Mouse (Mus musculus): ENCODE results near the gene Tmem189. TPM values are rescaled to one million over a fixed set of nuclear protein-coding genes. Genes with fewer than 3 reads are reported as not detected.
"Not testable (repeated sequence)": the region's sequence is repeated elsewhere in the genome, so short reads cannot be mapped to it uniquely, and the experiment has no call there.

Tmem189 gene
- polyA plus RNA-seq, 1 experiment = 71.5 TPM

GRCm38 (mm10) chr2:167628872-167629271 lies 60.8 kb downstream of the Tmem189 start:
- DNase-seq (ENCODE audit: extremely low spot score in 1 of 2, low spot score in 1 of 2) = no peak

- DNase-seq (ENCODE audit: extremely low spot score in 1 of 2, low spot score in 1 of 2) = no peak
These were observed 62.6 kb downstream of the Tmem189 start for GRCm38 (mm10) chr2:167627019-167627418.

- DNase-seq (ENCODE audit: extremely low spot score in 1 of 2, low spot score in 1 of 2) = no peak
These were observed 64.0 kb downstream of the Tmem189 start for GRCm38 (mm10) chr2:167625670-167626069.

- DNase-seq (ENCODE audit: extremely low spot score in 1 of 2, low spot score in 1 of 2) = no peak
These were observed 65.1 kb downstream of the Tmem189 start for GRCm38 (mm10) chr2:167624368-167625075.

GRCm38 (mm10) chr2:167622965-167623364 lies 66.7 kb downstream of the Tmem189 start:
- DNase-seq (ENCODE audit: extremely low spot score in 1 of 2, low spot score in 1 of 2) = no peak

GRCm38 (mm10) chr2:167622352-167622751 lies 67.3 kb downstream of the Tmem189 start:
- DNase-seq (ENCODE audit: extremely low spot score in 1 of 2, low spot score in 1 of 2) = no peak

GRCm38 (mm10) chr2:167621255-167622087 lies 68.2 kb downstream of the Tmem189 start:
- DNase-seq (ENCODE audit: extremely low spot score in 1 of 2, low spot score in 1 of 2) = no peak

- DNase-seq (ENCODE audit: extremely low spot score in 1 of 2, low spot score in 1 of 2) = no peak
These were observed 72.2 kb downstream of the Tmem189 start for GRCm38 (mm10) chr2:167617472-167617871.

GRCm38 (mm10) chr2:167617034-167617433 lies 72.6 kb downstream of the Tmem189 start:
- no peak for DNase-seq (ENCODE audit: extremely low spot score in 1 of 2, low spot score in 1 of 2)

GRCm38 (mm10) chr2:167613335-167613734 lies 76.3 kb downstream of the Tmem189 start:
- not testable (repeated sequence) for DNase-seq (ENCODE audit: extremely low spot score in 1 of 2, low spot score in 1 of 2)

GRCm38 (mm10) chr2:167612122-167612521 lies 77.5 kb downstream of the Tmem189 start:
- no peak for DNase-seq (ENCODE audit: extremely low spot score in 1 of 2, low spot score in 1 of 2)

- no peak for DNase-seq (ENCODE audit: extremely low spot score in 1 of 2, low spot score in 1 of 2)
These were observed 78.3 kb downstream of the Tmem189 start for GRCm38 (mm10) chr2:167611287-167611686.

GRCm38 (mm10) chr2:167606745-167607123 lies 82.9 kb downstream of the Tmem189 start:
- DNase-seq (ENCODE audit: extremely low spot score in 1 of 2, low spot score in 1 of 2) = no peak

- no peak for DNase-seq (ENCODE audit: extremely low spot score in 1 of 2, low spot score in 1 of 2)
These were observed 83.5 kb downstream of the Tmem189 start for GRCm38 (mm10) chr2:167605817-167606744.

GRCm38 (mm10) chr2:167605178-167605794 lies 84.3 kb downstream of the Tmem189 start:
- DNase-seq (ENCODE audit: extremely low spot score in 1 of 2, low spot score in 1 of 2) = peak; percentile 55 to 93

GRCm38 (mm10) chr2:167602978-167603377 lies 86.6 kb downstream of the Tmem189 start:
- no peak for DNase-seq (ENCODE audit: extremely low spot score in 1 of 2, low spot score in 1 of 2)

- no peak for DNase-seq (ENCODE audit: extremely low spot score in 1 of 2, low spot score in 1 of 2)
These were observed 87.3 kb downstream of the Tmem189 start for GRCm38 (mm10) chr2:167602364-167602763.

GRCm38 (mm10) chr2:167600481-167600995 lies 89.1 kb downstream of the Tmem189 start:
- DNase-seq (ENCODE audit: extremely low spot score in 1 of 2, low spot score in 1 of 2) = no peak

- DNase-seq (ENCODE audit: extremely low spot score in 1 of 2, low spot score in 1 of 2) = no peak
These were observed 89.7 kb downstream of the Tmem189 start for GRCm38 (mm10) chr2:167599917-167600316.

GRCm38 (mm10) chr2:167599195-167599594 lies 90.4 kb downstream of the Tmem189 start:
- no peak for DNase-seq (ENCODE audit: extremely low spot score in 1 of 2, low spot score in 1 of 2)
